Mouse (Mus musculus) liver, postnatal 0 days (tissue): Measurements from ENCODE around the gene Kcnmb2.

ENCODE experiments used
- CTCF ChIP-seq: sonication (generic); IDR thresholded peaks from 2 replicates; pipeline ENCODE4 v1.5.1; 2016; ENCODE audit warnings: antibody characterized with exemption, low read depth
- EP300 ChIP-seq: IDR thresholded peaks from 2 replicates; pipeline ENCODE4 v1.6.1; 2016; ENCODE audit warnings: antibody characterized with exemption, low read depth, mild to moderate bottlenecking

DNA sequence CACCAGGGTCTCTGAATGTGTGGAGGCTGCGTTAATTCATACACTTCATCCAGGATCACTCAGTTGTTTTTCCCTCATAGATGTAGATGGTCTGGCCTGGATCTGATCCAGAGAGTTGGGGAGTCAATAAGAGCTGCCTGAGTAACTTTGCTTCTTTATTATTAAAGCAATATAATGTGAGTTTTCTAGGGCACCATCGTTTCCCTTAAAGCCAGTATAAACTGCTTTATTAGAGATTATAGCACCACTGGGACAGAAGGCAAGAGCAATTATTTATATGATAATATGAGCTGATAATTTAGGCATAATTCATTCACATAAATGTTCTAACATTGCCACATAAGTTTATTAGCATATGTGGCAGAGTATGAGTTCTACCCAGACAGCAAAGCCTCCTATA lies 52.7 kb downstream of the Kcnmb2 start:
- no peak for TF ChIP-seq CTCF
- no peak for TF ChIP-seq EP300
